Mouse (Mus musculus): ENCODE data around the gene Chd3.

DNA sequence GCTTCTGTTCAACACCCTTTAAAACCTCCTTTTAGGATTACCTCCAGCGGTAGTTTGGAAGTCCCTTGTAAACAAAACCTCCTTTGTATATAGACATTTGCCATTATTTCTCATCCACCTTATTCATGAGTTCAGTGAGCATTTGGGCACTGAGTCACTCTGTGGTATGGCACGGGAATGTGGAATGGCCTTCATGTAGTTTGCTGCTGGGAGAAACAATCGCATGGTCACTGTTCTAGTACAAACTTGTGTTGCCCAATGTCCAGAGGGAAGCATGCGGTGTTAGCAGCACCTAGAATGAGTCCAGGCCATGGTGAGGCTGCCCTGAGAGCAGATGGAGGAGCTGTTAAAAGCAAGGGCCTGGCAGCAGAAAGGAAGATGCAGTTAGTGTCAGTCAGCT lies 34.4 kb downstream of the Chd3 start:
- TF ChIP-seq CTCF (IDR thresholded peaks at IDR 0.05; ENCODE audit: low read depth) (no peak), EP300 (IDR thresholded peaks at IDR 0.05; ENCODE audit: low read depth) (no peak)

All from liver, embryonic 14.5 days (tissue).